Mouse (Mus musculus): Measurements from ENCODE around the gene Prm1.
"Not testable (repeated sequence)": the region's sequence is repeated elsewhere in the genome, so short reads cannot be mapped to it uniquely, and the experiment has no call there.

Prm1 gene

DNA sequence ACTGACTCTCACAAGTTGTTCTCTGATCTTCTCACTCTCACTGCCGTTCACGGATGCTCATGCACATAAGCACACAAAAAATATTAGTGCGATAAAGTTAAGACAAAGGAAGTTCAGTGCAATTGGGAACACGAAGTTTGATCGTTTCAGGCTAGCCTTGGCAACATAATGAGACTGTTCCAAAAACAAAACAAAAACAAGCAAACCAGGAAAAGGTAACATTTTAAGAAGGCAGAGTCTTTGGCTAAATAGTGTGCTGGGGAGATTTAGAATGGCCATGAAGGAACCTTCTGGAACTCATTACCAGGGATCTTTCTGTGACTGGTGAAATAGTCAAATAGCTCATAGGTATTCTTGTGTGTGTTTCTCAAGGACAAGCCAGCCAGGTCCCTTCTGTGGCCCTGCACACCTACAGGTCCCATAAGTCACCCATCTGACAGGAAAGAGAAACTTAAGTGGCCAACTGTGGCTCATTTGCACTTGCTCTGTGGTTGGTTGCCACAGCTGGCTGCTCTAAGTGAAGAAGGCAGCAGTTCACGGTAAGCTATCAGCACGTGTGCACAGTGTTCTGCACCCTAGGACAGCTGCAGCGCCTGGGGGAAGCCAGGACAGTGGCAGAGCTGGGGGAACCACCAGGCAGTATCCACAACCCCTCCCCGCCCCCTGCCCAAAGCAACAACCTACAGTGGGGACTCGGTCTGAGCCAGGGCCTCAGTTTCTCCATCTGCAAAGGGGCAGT, at the start of gene Prm1:
Prm1 (minus strand) TSS at position 51 of the 739 bp plus-strand sequence.
- peak in 1 of 2 experiments; percentile 21 for DNase-seq (ENCODE audit: low spot score in 2 of 2)

DNA sequence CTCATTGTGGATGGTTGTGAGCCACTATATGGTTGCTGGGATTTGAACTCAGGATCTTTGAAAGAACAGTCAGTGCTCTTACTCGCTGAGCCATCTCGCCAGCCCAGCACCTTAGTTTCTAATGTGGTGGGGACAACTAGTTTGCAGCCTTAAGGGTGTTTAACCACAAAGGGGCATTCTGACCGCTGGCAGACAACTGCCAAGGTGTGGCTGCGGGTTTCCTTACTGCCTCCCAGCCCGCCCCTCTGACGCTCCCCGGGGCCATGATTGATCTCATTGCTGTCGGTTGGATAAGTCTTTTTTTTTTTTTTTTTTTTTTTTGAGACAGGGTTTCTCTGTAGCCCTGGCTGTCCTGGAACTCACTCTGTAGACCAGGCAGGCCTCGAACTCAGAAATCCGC, 46.6 kb upstream of the Prm1 start:
- DNase-seq (ENCODE audit: low spot score in 2 of 2), result not testable (repeated sequence)

DNA sequence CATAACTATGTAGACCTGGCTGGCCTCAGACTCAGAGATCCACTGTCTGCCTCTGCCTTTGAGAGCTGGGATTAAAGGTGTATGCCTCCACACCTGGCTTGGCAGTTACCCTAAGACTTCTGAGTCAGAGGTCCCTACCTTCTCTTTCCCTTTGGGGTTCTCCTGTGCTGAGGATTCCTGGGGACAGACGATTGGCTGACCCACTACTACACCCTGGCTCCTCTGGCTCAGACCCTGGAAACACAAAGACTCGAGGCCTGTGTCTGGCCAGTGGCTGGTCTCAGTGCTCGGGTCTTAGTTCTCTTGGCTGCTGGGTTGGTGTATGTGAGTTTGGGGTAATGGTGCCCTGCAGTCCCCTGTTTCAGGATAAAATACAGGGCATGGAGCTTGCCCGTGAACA, 45.3 kb upstream of the Prm1 start:
- DNase-seq (ENCODE audit: low spot score in 2 of 2), result no peak

DNA sequence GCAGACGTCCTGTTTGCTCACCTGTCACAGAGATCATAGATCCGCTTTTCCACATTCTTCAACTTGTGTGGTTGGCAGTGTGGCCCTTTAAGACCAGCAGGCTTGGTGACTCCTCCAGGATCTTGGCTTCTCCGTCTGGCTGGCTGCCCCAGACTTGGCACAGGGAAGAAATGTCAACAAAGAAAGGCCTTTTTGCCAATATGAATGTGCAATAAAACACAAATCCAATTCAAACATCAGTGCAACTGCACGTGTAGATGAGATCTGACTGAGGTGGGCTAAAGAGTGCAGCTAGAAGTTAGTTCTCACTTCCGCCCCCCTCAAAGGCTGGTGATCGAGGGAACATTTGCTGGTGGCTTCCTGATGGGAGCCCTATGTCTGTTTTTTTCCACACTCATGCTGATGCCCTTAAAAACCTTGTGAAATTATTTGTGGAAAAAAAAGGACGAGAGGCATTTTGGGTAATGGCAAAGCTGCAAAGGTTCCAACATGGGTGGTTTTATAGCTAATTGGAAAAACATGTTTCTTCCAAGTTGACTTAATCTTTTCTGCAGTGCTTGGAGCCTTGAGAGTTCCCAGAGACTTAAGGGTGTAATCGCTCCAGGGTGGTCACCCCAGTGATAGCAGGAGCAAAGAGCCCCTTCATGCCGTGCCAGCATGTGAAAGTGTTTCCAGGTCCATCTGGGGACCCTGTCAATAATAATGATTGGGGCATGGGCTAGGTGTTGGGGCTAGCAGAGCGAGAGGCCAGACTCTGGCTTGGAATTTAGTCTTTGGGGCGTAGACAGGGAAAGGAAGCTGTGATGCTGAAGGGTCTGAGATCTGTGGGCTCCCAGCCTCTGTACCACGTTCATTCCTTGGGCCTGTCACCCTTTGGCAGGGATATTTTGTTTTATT, 44.6 kb upstream of the Prm1 start:
- no peak for DNase-seq (ENCODE audit: low spot score in 2 of 2)

DNA sequence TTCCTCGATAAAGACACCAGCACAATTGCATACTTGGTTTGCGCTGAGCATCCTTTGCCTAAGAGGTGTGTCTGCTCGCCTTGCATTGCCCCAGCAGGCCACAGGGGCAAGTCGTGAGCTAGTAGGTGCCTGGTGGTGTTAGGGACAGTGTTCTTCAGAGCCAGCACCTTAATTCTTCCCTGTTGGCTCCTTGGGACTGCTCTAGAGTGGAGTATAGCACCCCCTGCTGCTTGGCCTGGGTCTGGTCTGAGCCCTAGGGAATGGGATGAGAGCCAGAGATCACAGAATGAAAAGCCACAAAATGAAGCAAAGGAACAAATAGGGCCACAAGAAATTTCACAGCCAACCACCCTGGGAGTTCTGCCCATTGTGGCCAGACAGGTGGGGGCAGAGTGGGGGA, 40.9 kb upstream of the Prm1 start:
- DNase-seq (ENCODE audit: low spot score in 2 of 2), result peak; percentile 23 to 39

DNA sequence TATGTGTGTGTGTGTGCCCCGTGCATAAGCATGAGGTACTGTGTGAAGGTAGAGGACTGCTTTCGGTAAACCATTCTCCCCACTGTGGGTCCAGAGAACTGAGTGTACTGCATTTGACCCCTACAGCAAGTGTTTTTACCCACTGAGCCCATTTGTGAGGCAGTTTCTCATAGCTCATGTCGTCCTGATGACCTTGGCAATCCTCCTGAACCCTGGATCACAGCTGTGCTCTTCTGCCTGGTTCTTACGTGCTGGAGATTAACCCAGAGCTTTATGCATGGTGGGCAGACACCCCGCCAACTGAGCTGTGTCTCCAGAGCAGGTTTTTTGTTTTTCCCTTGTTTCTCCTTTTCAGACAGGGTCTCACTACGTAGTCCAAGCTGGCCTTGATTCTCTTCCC, 40.3 kb upstream of the Prm1 start:
- no peak for DNase-seq (ENCODE audit: low spot score in 2 of 2)

DNA sequence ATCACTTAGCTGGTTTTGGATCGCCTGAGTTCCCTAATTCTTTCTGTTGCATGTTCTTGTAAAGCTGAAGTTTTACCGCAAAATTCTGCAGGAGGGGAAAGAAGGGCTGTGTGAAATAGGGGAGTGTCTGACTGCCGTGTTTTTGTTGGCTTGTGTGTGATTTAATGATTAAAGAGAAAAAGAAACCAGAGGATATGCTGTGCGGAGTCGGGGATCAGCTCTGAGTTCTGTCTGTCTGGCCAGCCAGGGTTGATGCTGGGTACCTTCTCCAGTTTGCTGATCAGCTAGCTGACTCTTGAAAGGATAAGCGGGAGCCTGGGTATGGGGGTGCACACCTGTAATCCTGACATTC, 38.7 kb upstream of the Prm1 start:
- DNase-seq (ENCODE audit: low spot score in 2 of 2), result no peak

DNA sequence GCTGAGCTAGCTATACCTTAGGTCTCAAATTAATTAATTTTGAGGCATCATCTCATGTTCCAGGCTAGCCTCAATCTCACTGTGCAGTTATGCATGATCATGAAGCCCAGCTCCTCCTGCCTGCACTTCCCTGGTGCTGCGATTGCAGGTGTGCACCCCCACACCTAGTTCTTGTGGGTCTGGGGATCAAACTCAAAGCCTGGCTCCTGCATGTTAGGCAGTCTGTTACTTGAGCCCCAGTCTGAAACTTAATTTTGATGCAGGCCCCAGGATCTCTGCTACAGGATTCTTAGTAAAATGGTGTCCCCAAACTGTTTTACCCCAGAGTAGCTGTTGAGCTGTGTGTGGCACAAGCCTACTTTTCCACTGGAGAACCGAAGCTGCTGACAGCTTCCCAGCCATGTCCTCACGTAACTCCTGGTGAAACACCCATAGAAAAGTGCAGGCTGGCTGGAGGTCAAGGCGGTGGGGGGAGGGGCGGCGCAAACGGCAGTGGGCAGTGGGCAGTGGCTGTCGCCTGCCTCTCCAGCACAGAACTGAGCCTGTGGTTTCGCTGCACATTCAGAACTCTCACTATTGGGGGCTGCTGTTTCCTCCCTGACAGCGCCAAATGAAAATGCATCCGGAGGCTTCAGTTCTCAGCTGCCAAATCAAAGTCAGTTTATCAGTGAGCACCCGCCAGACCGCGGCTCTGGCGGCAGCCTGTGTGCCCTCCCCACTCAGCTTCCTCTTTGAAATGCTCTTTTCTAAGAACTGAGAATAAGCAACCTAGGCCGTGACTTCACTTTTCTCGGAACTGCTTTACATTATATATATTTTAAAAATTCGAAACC, 38.1 kb upstream of the Prm1 start:
- DNase-seq (ENCODE audit: low spot score in 2 of 2), result peak in 1 of 2 experiments; percentile 35

DNA sequence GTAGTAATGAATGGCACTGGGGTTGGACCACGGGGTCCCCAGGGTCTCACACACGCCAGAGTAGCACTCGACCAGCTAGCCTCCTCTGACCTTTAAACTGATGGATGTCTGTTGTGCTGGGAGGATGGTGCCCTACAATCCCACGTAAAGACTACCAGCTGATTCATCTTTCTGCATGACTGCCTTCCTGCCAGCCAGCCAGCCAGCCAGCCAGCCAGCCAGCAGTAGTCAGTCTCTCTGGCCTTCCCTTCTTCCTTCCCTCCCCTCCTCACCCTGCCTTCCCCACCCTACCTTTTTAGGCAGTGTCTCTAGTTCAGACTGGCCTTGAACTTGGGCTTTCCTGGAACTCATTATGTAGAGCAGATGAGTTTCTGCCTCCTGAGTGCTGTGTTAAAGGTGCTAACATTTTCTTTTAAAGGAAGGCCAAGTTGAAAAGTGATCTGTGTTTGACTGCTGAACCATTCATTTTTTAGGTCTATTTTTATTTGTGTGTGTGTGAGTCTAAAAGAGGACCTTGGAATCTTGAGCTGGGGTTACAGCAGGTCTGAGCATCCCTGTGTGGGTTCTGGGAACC, 36.7 kb upstream of the Prm1 start:
- no peak for DNase-seq (ENCODE audit: low spot score in 2 of 2)

DNA sequence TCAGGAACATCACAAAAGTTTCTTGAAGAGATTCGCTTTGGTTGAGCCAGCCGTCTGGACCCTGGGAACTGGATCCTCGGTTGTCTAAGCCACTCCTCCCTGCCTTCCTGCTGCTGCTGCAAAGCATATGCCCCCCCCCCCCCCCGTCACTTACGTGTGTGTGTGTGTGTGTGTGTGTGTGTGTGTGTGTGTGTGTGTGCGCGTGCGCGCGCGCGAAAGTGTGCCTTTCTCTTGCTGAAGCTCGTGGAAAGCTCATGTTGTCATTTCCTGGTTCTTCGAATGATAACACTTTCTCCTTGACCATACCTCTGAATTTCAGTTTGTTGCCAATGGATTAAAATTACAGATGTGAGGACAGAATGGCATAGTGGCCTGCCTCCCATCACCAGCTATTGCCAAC, 34.4 kb upstream of the Prm1 start:
- no peak for DNase-seq (ENCODE audit: low spot score in 2 of 2)

DNA sequence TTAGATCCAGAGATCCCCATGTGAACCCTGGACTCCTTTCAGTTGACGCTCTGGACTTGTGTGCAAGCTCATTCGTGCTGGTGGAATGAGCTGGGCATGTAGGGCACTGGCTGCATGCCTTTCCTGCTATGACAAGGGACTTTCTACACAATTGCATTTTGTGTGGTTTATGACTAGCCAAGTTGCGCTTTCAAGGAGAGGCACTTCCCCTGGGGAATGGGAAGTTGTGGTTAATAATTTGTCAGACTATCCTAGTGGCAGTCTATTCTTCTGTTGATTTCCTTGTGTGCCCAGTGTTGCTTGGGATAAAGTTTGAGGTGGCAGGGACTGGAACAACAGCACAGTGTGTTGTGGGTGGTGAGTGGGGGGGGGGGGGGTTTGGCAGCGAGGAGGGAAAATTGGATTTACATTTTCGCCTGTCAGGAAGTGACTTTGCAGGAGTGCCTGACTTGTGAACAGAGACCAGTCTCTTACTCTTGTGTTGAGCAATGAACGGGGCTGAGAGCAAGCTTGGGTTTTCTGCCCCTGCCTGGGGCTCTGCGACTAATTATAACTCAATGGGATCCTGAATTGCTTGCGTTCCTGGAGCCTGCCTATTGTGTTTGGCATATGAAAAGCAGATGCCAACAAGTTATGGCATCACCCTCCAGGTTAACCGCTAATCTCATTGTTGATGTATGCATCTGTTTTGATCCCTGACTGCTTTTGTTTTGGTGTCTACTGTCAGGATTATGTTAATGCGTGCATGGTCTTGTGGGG, 33.0 kb upstream of the Prm1 start:
- DNase-seq (ENCODE audit: low spot score in 2 of 2), result no peak

DNA sequence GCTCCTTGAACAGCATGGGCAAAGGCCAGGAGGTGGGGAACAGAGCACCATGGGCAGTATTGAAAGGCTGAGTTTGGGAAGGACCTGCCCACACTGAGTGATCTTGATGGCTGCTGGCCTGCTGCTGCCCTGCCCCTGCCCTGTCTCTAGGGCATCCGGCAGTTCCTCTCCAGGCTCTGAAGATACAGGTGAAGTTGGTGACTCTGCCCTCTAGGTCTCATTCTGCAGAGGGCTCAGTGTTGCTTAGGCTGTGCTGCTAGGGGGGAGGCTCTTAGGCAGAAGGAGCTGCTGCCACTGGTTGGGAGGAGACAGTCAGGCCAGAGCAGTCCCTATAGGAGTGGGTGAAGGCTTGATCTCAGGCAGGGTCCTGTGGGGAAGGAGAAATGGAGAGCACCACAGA, 32.3 kb upstream of the Prm1 start:
- DNase-seq (ENCODE audit: low spot score in 2 of 2), result no peak

DNA sequence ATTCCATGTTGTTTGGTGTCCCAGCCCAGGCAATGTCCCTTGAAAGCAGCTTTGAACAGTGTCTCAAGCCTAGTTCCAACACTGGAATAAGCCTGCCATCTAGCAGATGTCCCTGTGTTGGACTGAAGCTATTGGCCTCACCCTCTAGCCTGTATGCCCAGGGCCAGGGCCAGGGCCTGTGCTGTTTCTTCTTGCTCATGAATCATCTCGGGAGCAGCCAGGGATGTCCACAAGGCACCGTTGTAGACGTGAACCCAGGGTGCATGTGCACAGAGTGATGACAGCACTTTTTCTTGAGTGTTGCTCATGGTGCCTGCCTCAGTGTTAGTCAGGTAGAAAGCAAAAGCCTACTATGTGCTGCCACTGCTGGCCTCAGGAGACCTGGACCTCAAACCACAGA, 31.6 kb upstream of the Prm1 start:
- no peak for DNase-seq (ENCODE audit: low spot score in 2 of 2)

DNA sequence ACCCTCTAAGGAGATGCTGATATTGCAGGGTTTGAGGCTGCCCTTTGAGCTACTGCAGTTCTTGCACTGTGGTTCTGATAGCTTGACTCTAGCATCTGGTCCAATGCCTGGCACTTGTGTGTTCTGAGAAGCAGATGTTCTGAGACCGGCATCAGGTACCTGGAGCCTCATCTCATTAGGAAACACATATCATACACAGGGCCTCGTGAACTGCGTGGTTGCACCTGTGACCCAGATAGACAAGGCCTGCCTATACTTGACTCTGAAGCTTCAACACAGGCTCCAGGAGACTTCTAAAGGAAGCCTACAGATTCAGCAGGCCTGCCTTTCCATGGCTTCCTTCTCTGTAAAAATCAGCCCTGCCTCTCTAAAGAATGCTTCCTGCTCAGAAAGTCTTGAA, 30.7 kb upstream of the Prm1 start:
- DNase-seq (ENCODE audit: low spot score in 2 of 2), result no peak

DNA sequence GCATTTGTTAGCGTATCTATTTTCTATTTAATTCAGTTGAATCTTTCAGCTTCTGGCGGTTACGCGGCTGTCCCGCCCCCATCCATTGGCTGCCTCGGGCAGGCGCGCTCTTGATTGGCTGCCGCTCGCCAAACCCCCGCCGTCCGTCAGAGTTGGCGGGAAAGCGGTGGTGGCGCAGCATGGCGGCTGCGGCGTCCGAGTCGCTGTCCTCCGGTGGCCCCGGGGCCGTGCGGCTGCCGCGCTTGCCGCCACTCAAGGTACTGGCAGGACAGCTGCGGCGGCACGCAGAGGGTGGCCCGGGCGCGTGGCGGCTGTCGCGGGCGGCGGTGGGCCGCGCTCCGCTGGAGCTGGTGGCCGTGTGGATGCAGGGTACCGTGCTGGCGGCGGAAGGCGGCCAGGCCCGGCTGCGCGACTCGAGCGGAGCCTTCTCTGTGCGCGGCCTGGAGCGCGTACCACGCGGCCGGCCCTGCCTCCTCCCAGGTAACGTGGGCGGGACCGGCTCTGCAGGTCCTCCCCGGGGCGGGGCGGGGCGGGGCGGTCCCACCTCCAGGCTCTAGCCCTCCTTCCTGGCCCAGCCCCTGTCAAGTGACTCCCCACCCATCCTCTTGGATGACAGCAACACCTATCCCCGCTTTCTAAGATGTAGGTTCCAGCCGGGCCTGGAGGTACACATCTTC, 29.4 kb upstream of the Prm1 start, which contains the start of gene Rmi2:
Rmi2 (plus strand) TSS at position 149 of the 677 bp plus-strand sequence.
- DNase-seq (ENCODE audit: low spot score in 2 of 2), result peak; percentile 73 to 80

DNA sequence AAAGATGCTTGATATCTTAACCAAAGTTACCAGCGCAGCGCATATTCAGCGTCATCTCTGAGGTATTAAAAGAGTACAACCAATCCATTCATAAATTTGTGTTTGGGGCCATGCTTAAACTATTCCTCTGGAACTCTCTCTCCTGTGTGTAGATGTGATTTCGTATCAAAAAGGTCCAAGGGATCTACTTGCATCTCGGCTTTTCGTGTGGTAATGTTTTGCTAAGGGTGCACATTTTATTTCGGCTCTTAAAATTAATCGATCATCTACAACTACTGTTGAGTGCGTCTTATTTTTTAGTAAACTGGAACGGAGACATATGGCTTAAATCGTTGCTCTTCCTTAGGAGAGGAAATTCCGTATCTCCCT, 28.9 kb upstream of the Prm1 start:
- no peak for DNase-seq (ENCODE audit: low spot score in 2 of 2)

DNA sequence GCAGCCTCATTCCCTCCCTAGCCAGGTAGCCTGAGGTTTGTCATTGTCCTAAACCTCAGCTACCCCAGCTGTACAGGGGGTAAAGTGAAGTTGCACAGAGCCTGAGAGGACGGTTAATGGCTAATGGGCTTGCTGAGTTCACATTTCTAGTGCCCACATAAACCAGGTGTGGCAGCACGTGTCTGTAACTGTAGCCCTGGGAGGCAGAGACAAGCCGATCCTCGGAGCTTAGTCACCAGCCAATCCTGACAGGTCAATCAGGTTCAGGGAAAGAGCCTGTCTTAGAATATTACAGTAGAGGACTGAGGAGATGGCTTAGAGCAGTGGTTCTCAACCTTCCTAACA, 22.8 kb upstream of the Prm1 start:
- no peak for DNase-seq (ENCODE audit: low spot score in 2 of 2)

DNA sequence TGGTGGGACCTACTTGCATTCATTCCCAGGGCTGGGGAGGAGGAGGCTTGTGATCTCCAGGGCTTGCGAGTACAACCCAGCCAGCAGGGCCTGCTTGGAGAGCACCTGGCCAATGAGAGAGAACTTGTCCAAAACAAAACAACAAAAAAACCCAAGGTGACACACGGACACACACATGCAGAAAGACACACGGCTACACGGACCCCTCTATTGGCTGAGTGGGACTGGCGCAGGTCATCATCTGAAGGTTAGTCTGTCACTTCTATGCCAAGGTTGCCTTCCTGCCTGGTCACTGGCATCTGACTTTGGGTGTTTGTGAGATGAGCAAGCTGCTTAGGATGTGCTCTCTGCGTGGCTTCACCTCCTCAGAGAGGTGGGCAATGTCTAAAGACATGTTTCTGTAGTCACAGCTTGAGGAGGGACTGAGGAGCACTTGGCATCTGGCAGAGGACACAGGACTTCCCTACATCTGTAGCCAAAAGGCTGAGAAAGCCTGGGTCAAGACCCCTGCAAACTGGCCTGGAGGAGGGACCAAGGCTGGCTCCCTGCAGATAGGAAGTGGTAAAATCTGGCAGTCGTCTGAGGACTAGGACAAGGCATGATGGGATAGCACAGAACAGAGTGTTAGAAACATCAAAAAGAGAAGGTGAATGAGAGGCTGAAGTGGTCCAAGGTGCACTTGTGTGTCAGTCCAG, 22.3 kb upstream of the Prm1 start:
- DNase-seq (ENCODE audit: low spot score in 2 of 2), result no peak

DNA sequence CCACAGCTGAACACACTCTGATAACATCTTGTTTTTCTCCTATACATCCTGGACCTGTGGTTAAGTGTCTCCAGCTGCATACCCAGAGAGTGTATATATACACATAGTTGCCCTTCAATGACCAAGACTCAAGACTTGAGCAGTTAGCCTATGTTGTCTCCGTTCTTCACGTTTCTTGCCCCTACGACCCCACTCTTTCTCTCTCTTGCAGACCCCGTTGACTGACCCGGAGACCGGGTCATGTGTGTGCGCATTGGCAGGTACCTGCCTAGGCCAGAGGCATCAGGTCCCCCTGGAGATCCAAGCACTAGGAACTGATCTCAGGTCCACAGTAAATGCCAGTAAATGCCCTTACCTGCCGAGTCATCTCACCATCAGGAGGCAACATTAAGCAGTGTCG, 21.6 kb upstream of the Prm1 start:
- DNase-seq (ENCODE audit: low spot score in 2 of 2), result no peak

DNA sequence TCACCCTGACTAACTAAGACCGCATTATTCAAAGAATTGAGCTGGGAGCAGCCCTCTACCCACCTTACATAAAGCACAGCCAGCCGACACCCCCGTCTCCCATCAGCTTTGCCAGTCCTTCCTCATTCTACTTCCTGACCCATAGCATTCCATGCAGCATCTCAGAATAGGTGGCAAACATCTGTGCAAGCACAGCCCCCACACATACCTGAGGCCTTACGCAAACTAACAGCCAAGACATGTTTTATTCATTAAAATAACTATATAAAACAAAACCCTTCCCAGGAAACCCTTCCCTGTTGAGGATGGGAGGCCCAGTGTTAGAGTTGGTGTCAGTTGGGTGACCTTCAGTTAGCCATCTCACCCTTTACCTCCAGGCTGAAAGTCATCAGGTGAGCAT, 20.2 kb upstream of the Prm1 start:
- no peak for DNase-seq (ENCODE audit: low spot score in 2 of 2)

All from spleen, postnatal 14 days (tissue).